Mouse (Mus musculus): Measurements from ENCODE around the gene Jak3. TPM values are rescaled to one million over a fixed set of nuclear protein-coding genes. Genes with fewer than 3 reads are reported as not detected.

The Jak3 gene
- polyA plus RNA-seq, 1 experiment from 2014 or later = 4.6 TPM

- Histone ChIP-seq H3K36me3 (ENCODE audit: control insufficient read depth, insufficient read depth, low read length) (no peaks in the 10 kb centered on the region), H3K4me2 (replicated peaks; ENCODE audit: low read depth) (no peak overlapping the region), H3K9me3 (ENCODE audit: control insufficient read depth, low read length) (no peaks in the 10 kb centered on the region), H3K27me3 (ENCODE audit: control insufficient read depth, insufficient read depth, low read length) (no peaks in the 10 kb centered on the region), H3K27ac (replicated peaks) (no peak overlapping the region), H3K4me1 (replicated peaks; ENCODE audit: control insufficient read depth, insufficient read depth) (peaks cover 2% of the 10 kb centered on the region; the same call in 1 of the 2 replicates), H3K4me3 (ENCODE audit: low read depth, low read length) (no peak overlapping the region), H3K9ac (ENCODE audit: low read length) (no peak overlapping the region)
- TF ChIP-seq CTCF (IDR thresholded peaks at IDR 0.05; ENCODE audit: low read depth) = no peak
- no peak for TF ChIP-seq EP300 (optimal IDR thresholded peaks at IDR 0.05)
- 69% methylated on average over 14 of the region's 14 CpGs for WGBS
- no peak for DNase-seq (ENCODE audit: low spot score)
- ATAC-seq (ENCODE audit: low FRiP score, low TSS enrichment) = no peak
Measured at GRCm38 (mm10) chr8:71723047-71723551, 47.0 kb downstream of the Jak3 start.

GRCm38 (mm10) chr8:71724389-71724788 is 48.3 kb downstream of the Jak3 start:
- ATAC-seq (ENCODE audit: low FRiP score, low TSS enrichment) (no peak), DNase-seq (ENCODE audit: low spot score) (no peak)
- Histone ChIP-seq H3K9me3 (ENCODE audit: control insufficient read depth, low read length) (no peaks in the 10 kb centered on the region), H3K4me1 (replicated peaks; ENCODE audit: control insufficient read depth, insufficient read depth) (peaks cover 2% of the 10 kb centered on the region), H3K4me2 (replicated peaks; ENCODE audit: low read depth) (no peak overlapping the region), H3K36me3 (ENCODE audit: control insufficient read depth, insufficient read depth, low read length) (no peaks in the 10 kb centered on the region), H3K9ac (ENCODE audit: low read length) (no peak overlapping the region), H3K27ac (replicated peaks) (0 out of 2 replicates have a peak overlapping the region, but pooled peaks have one; percentile 30), H3K27me3 (ENCODE audit: control insufficient read depth, insufficient read depth, low read length) (no peaks in the 10 kb centered on the region), H3K4me3 (ENCODE audit: low read depth, low read length) (no peak overlapping the region)
- WGBS = 55% methylated on average over 4 of the region's 4 CpGs
- TF ChIP-seq CTCF (IDR thresholded peaks at IDR 0.05; ENCODE audit: low read depth) (no peak), EP300 (optimal IDR thresholded peaks at IDR 0.05) (no peak)

GRCm38 (mm10) chr8:71725122-71725924 is 49.2 kb downstream of the Jak3 start, which contains the start of gene Fcho1:
Gene Fcho1, minus strand, starts transcription at chr8:71725716.
- WGBS = 1% methylated on average over 48 of the region's 54 CpGs

GRCm38 (mm10) chr8:71728240-71728785 is 52.2 kb downstream of the Jak3 start:
- Histone ChIP-seq H3K4me3 (ENCODE audit: low read depth, low read length) (peak overlapping the region; percentile 23), H3K9me3 (ENCODE audit: control insufficient read depth, low read length) (no peaks in the 10 kb centered on the region), H3K4me2 (replicated peaks; ENCODE audit: low read depth) (peak overlapping the region; percentile 55), H3K27ac (replicated peaks) (0 out of 2 replicates have a peak overlapping the region, but pooled peaks have one; percentile 13), H3K27me3 (ENCODE audit: control insufficient read depth, insufficient read depth, low read length) (no peaks in the 10 kb centered on the region), H3K9ac (ENCODE audit: low read length) (0 out of 2 replicates have a peak overlapping the region, but pooled peaks have one; percentile 13), H3K4me1 (replicated peaks; ENCODE audit: control insufficient read depth, insufficient read depth) (peaks cover 2% of the 10 kb centered on the region), H3K36me3 (ENCODE audit: control insufficient read depth, insufficient read depth, low read length) (no peaks in the 10 kb centered on the region)
- TF ChIP-seq CTCF (IDR thresholded peaks at IDR 0.05; ENCODE audit: low read depth) (no peak), EP300 (optimal IDR thresholded peaks at IDR 0.05) (no peak)
- DNase-seq (ENCODE audit: low spot score) (peak; percentile 57), ATAC-seq (ENCODE audit: low FRiP score, low TSS enrichment) (peak; percentile 48)
- WGBS = 5% methylated on average over 19 of the region's 21 CpGs

More at GRCm38 (mm10) chr8:71725122-71725924, 49.2 kb downstream of the Jak3 start, which contains the start of gene Fcho1:
- H3K27me3 ChIP-seq (ENCODE audit: control insufficient read depth, insufficient read depth, low read length) = no peaks in the 10 kb centered on the region
- H3K4me3 ChIP-seq (ENCODE audit: low read depth, low read length) = peak within 1 kb of the TSS; percentile 48
- DNase-seq (ENCODE audit: low spot score) (peak; percentile 90), ATAC-seq (ENCODE audit: low FRiP score, low TSS enrichment) (peak; percentile 88)
- peak within 1 kb of the TSS; percentile 62 for H3K9ac ChIP-seq (ENCODE audit: low read length)
- H3K27ac ChIP-seq (replicated peaks) = 0 out of 2 replicates have a peak within 1 kb of the TSS, but pooled peaks have one; percentile 8
- H3K4me1 ChIP-seq (replicated peaks; ENCODE audit: control insufficient read depth, insufficient read depth) = peaks cover 2% of the 10 kb centered on the region
- no peaks in the 10 kb centered on the region for H3K36me3 ChIP-seq (ENCODE audit: control insufficient read depth, insufficient read depth, low read length)
- H3K4me2 ChIP-seq (replicated peaks; ENCODE audit: low read depth) = peak within 1 kb of the TSS; percentile 78
- TF ChIP-seq CTCF (IDR thresholded peaks at IDR 0.05; ENCODE audit: low read depth) (no peak), EP300 (optimal IDR thresholded peaks at IDR 0.05) (no peak)
- no peaks in the 10 kb centered on the region for H3K9me3 ChIP-seq (ENCODE audit: control insufficient read depth, low read length)

- Histone ChIP-seq H3K36me3 (ENCODE audit: control insufficient read depth, insufficient read depth, low read length) (no peaks in the 10 kb centered on the region), H3K27me3 (ENCODE audit: control insufficient read depth, insufficient read depth, low read length) (no peaks in the 10 kb centered on the region), H3K27ac (replicated peaks) (no peak overlapping the region), H3K4me3 (ENCODE audit: low read depth, low read length) (no peak overlapping the region), H3K4me1 (replicated peaks; ENCODE audit: control insufficient read depth, insufficient read depth) (peaks cover 2% of the 10 kb centered on the region), H3K9me3 (ENCODE audit: control insufficient read depth, low read length) (no peaks in the 10 kb centered on the region), H3K4me2 (replicated peaks; ENCODE audit: low read depth) (peak overlapping the region; percentile 55), H3K9ac (ENCODE audit: low read length) (no peak overlapping the region)
- DNase-seq (ENCODE audit: low spot score) (no peak), ATAC-seq (ENCODE audit: low FRiP score, low TSS enrichment) (no peak)
- TF ChIP-seq CTCF (IDR thresholded peaks at IDR 0.05; ENCODE audit: low read depth) (no peak), EP300 (optimal IDR thresholded peaks at IDR 0.05) (no peak)
- WGBS = 7% methylated on average over 12 of the region's 16 CpGs
Measured at GRCm38 (mm10) chr8:71728826-71729620, 52.9 kb downstream of the Jak3 start.
